Mouse (Mus musculus) brown adipose tissue, adult 24 weeks (tissue): ENCODE results near the gene Mtss1l. TPM values are rescaled to one million over a fixed set of nuclear protein-coding genes. Genes with fewer than 3 reads are reported as not detected.
"Not testable (repeated sequence)": the region's sequence is repeated elsewhere in the genome, so short reads cannot be mapped to it uniquely, and the experiment has no call there.

ENCODE experiments used
- H3K27ac ChIP-seq: fragments of 200-500 bp; replicated peaks from 2 replicates; pipeline ENCODE4 v1.5.1; 2012; ENCODE audit warnings: low read depth, mild to moderate bottlenecking, low read length
- H3K4me1 ChIP-seq: fragments of 200-500 bp; 2 replicates; pipeline ENCODE4 v1.6.1; 2012; ENCODE audit warnings: low read length, mixed read lengths; ENCODE audit not compliant: control insufficient read depth, insufficient read depth, insufficient read length
- H3K4me3 ChIP-seq: fragments of 200-500 bp; 2 replicates; pipeline ENCODE4 v1.5.1; 2012; ENCODE audit warnings: low read depth, mild to moderate bottlenecking, low read length, moderate library complexity; ENCODE audit not compliant: insufficient read depth
- polyA plus RNA-seq: library from polyadenylated mRNA; stranded (reverse); fragments of >200 nt; gene quantifications from 2 replicates; pipeline ENCODE4 v1.2.4, GENCODE M21; 2012; ENCODE audit not compliant: missing spikeins, insufficient read depth, insufficient read length

The Mtss1l gene
- polyA plus RNA-seq, 1 experiment: 10.8 TPM

GRCm38 (mm10) chr8:110774047-110774446 lies 52.8 kb downstream of the Mtss1l start:
- H3K4me3 ChIP-seq: no peak overlapping the region
- peak overlapping the region; percentile 22; the same call in 1 of the 2 replicates for H3K27ac ChIP-seq

GRCm38 (mm10) chr8:110774725-110775124 lies 53.4 kb downstream of the Mtss1l start:
- Histone ChIP-seq H3K4me1 (0 out of 2 replicates have a peak, but pooled peaks cover 2% of the 10 kb centered on the region), H3K4me3 (no peak overlapping the region), H3K27ac (peak overlapping the region; percentile 22)

More at GRCm38 (mm10) chr8:110774047-110774446, 52.8 kb downstream of the Mtss1l start:
- H3K4me1 ChIP-seq: 0 out of 2 replicates have a peak, but pooled peaks cover 2% of the 10 kb centered on the region

GRCm38 (mm10) chr8:110775316-110775715 lies 54.0 kb downstream of the Mtss1l start:
- Histone ChIP-seq H3K4me1 (0 out of 2 replicates have a peak, but pooled peaks cover 2% of the 10 kb centered on the region), H3K27ac (no peak overlapping the region), H3K4me3 (no peak overlapping the region)

- H3K4me3 ChIP-seq: no peak overlapping the region
- 0 out of 2 replicates have a peak, but pooled peaks cover 2% of the 10 kb centered on the region for H3K4me1 ChIP-seq
- H3K27ac ChIP-seq: no peak overlapping the region
Observed at GRCm38 (mm10) chr8:110775721-110776120, 54.4 kb downstream of the Mtss1l start.

- Histone ChIP-seq H3K27ac (no peak overlapping the region), H3K4me3 (no peak overlapping the region), H3K4me1 (0 out of 2 replicates have a peak, but pooled peaks cover 2% of the 10 kb centered on the region)
Observed at GRCm38 (mm10) chr8:110776335-110776734, 55.1 kb downstream of the Mtss1l start.

- Histone ChIP-seq H3K4me1 (no peaks in the 10 kb centered on the region), H3K27ac (no peak overlapping the region), H3K4me3 (no peak overlapping the region)
Observed at GRCm38 (mm10) chr8:110779924-110780718, 58.8 kb downstream of the Mtss1l start.

GRCm38 (mm10) chr8:110785366-110785765 lies 64.1 kb downstream of the Mtss1l start:
- Histone ChIP-seq H3K27ac (no peak overlapping the region), H3K4me1 (peaks cover 9% of the 10 kb centered on the region), H3K4me3 (no peak overlapping the region)

- not testable (repeated sequence) for H3K27ac ChIP-seq, H3K4me1 ChIP-seq, H3K4me3 ChIP-seq
Observed at GRCm38 (mm10) chr8:110786501-110786900, 65.2 kb downstream of the Mtss1l start.

- H3K27ac ChIP-seq: no peak overlapping the region
- H3K4me1 ChIP-seq: peaks cover 9% of the 10 kb centered on the region
- H3K4me3 ChIP-seq: no peak overlapping the region
Observed at GRCm38 (mm10) chr8:110786934-110787333, 65.7 kb downstream of the Mtss1l start.

GRCm38 (mm10) chr8:110787411-110787954 lies 66.2 kb downstream of the Mtss1l start:
- Histone ChIP-seq H3K4me1 (peaks cover 9% of the 10 kb centered on the region), H3K27ac (peak overlapping the region; percentile 38; the same call in 1 of the 2 replicates), H3K4me3 (no peak overlapping the region)

GRCm38 (mm10) chr8:110788981-110789380 lies 67.7 kb downstream of the Mtss1l start:
- no peak overlapping the region for H3K27ac ChIP-seq
- no peak overlapping the region for H3K4me3 ChIP-seq
- peaks cover 14% of the 10 kb centered on the region for H3K4me1 ChIP-seq

GRCm38 (mm10) chr8:110789571-110789970 lies 68.3 kb downstream of the Mtss1l start:
- H3K4me1 ChIP-seq: peaks cover 20% of the 10 kb centered on the region
- H3K27ac ChIP-seq: peak overlapping the region; percentile 26; the same call in 1 of the 2 replicates
- H3K4me3 ChIP-seq: no peak overlapping the region

GRCm38 (mm10) chr8:110790270-110790669 lies 69.0 kb downstream of the Mtss1l start:
- 0 out of 2 replicates have a peak overlapping the region, but pooled peaks have one; percentile 26 for H3K27ac ChIP-seq
- H3K4me3 ChIP-seq: no peak overlapping the region

More at GRCm38 (mm10) chr8:110790270-110790669, 69.0 kb downstream of the Mtss1l start:
- peaks cover 22% of the 10 kb centered on the region for H3K4me1 ChIP-seq
